ENCODE assay signal across 14 mouse cellular contexts in the genomic region with DNA sequence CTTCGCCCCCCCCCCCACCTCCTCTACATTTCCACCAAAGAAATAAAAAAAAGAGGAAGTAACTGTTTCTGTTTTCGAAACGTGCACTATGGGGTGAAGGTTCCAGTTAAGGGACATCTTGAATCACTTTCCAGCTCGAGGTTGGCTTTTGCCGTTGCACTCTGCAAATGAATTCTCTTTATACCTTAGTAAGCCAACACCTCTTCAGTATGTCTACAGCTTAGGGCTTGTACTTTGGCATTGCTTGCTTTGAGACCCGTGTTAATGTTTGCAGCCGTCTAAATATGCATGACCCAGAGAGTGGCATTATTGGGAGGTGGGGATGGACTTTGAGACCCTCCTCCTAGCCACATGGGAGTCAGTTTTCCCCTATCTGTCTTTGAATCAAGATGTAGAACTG. TPM values are rescaled to one million over a fixed set of nuclear protein-coding genes. Genes with fewer than 3 reads are reported as not detected.
DNase-seq lines count a peak whose midpoint lies in the region; ATAC-seq and TF ChIP-seq lines count a peak whose summit lies in the region.
"Had no signal": no experiment of that assay in that cellular context is flagged by ENCODE, and none has a peak within 500 bp of the region (broad histone marks: within the 10 kb centered on the region; RNA-seq: fewer than 3 reads in every experiment).

No protein-coding gene starts in this region.

- no peak for TF ChIP-seq POLR2A in spleen, adult 2 months (IDR thresholded peaks at IDR 0.05; ENCODE audit: low read depth, low read length)

- peaks cover 28% of the 10 kb centered on the region; the same call in 1 of the 2 replicates for H3K4me1 ChIP-seq in spleen, adult 2 months (ENCODE audit: control insufficient read depth, insufficient read depth, insufficient read length)
- H3K4me1 ChIP-seq in liver, embryonic 12.5 days: peaks cover 60% of the 10 kb centered on the region
- peaks cover 20% of the 10 kb centered on the region for H3K4me1 ChIP-seq in hindbrain, embryonic 14.5 days (replicated peaks; ENCODE audit: control insufficient read depth, insufficient read depth, low read length)

- WGBS in spleen, adult 2 months: 11% methylated on average over 6 of the region's 7 CpGs
- WGBS in liver, embryonic 12.5 days (ENCODE audit: insufficient replicate concordance): 17% methylated on average over 6 of the region's 7 CpGs
- WGBS in hindbrain, embryonic 14.5 days: 86% methylated on average over 6 of the region's 7 CpGs

- H3K27me3 ChIP-seq in spleen, adult 2 months (ENCODE audit: control insufficient read depth, insufficient read depth, low read length): no peaks in the 10 kb centered on the region
- H3K27me3 ChIP-seq in liver, embryonic 12.5 days (replicated peaks): no peaks in the 10 kb centered on the region
- H3K27me3 ChIP-seq in hindbrain, embryonic 14.5 days (ENCODE audit: control insufficient read depth, insufficient read depth, low read length): no peaks in the 10 kb centered on the region
- H3K27me3 ChIP-seq: embryonic facial prominence, embryonic 12.5 days had no signal

- no peak for ATAC-seq in CD4-positive, CD25-positive, alpha-beta regulatory T cell, adult 4 months
- no peak for ATAC-seq in liver, embryonic 12.5 days
- ATAC-seq in hindbrain, embryonic 14.5 days (ENCODE audit: low FRiP score): no peak

- H3K9ac ChIP-seq in liver, embryonic 12.5 days: no peak overlapping the region
- no peak overlapping the region for H3K9ac ChIP-seq in hindbrain, embryonic 14.5 days
- H3K9ac ChIP-seq: embryonic facial prominence, embryonic 12.5 days had no signal

- peak overlapping the region; percentile 97 for H3K4me2 ChIP-seq in liver, embryonic 12.5 days
- no peak overlapping the region for H3K4me2 ChIP-seq in hindbrain, embryonic 14.5 days (replicated peaks)
- H3K4me2 ChIP-seq: embryonic facial prominence, embryonic 12.5 days had no signal

- no peak for TF ChIP-seq CTCF in spleen, adult 2 months (IDR thresholded peaks at IDR 0.05; ENCODE audit: extremely low read depth, insufficient read depth, insufficient read length, insufficient replicate concordance)

- H3K36me3 ChIP-seq in spleen, adult 2 months (ENCODE audit: control insufficient read depth, insufficient read depth, low read length): peaks cover 6% of the 10 kb centered on the region
- H3K36me3 ChIP-seq in liver, embryonic 12.5 days: peaks cover 12% of the 10 kb centered on the region
- peaks cover 22% of the 10 kb centered on the region for H3K36me3 ChIP-seq in hindbrain, embryonic 14.5 days (replicated peaks; ENCODE audit: control insufficient read depth, insufficient read depth)

- H3K27ac ChIP-seq in spleen, adult 2 months (ENCODE audit: insufficient read depth, low read length): peak overlapping the region; percentile 72
- peak overlapping the region; percentile 33 for H3K27ac ChIP-seq in liver, embryonic 12.5 days
- no peak overlapping the region for H3K27ac ChIP-seq in hindbrain, embryonic 14.5 days
- H3K27ac ChIP-seq: embryonic facial prominence, embryonic 12.5 days; forebrain, embryonic 10.5 days; heart, embryonic 10.5 days; stomach, postnatal 0 days had no signal

- peak overlapping the region; percentile 9; the same call in 1 of the 2 replicates for H3K4me3 ChIP-seq in spleen, adult 2 months (ENCODE audit: extremely low read depth, insufficient read depth, insufficient read length)
- H3K4me3 ChIP-seq in liver, embryonic 12.5 days: no peak overlapping the region
- no peak overlapping the region for H3K4me3 ChIP-seq in hindbrain, embryonic 14.5 days (replicated peaks; ENCODE audit: low read length)
- H3K4me3 ChIP-seq: embryonic facial prominence, embryonic 12.5 days; forebrain, embryonic 10.5 days; heart, embryonic 10.5 days had no signal

- DNase-seq in CD4-positive, CD25-positive, alpha-beta regulatory T cell, adult 2 months (ENCODE audit: low read depth, low spot score): peak; percentile 41
- DNase-seq in spleen, adult 2 months (ENCODE audit: low read depth in 1 of 2, low spot score in 2 of 2): peak in 1 of 2 experiments; percentile 40
- no peak for DNase-seq in spleen, adult 12 weeks (ENCODE audit: low spot score)
- DNase-seq in yolk sac, embryonic 10.5 days (ENCODE audit: low spot score): peak; percentile 78
- no peak for DNase-seq in right cerebral cortex, postnatal 36 days (ENCODE audit: low spot score in 2 of 2)
- no peak for DNase-seq in hindbrain, embryonic 14.5 days (ENCODE audit: low spot score)
- DNase-seq: cerebellum, postnatal 10 days; lung, adult 2 months had no signal

- H3K9me3 ChIP-seq in liver, embryonic 12.5 days (replicated peaks): no peaks in the 10 kb centered on the region
- no peaks in the 10 kb centered on the region for H3K9me3 ChIP-seq in hindbrain, embryonic 14.5 days (ENCODE audit: control insufficient read depth, low read length)
- H3K9me3 ChIP-seq: embryonic facial prominence, embryonic 12.5 days; forebrain, embryonic 10.5 days; heart, embryonic 10.5 days had no signal

RNA-seq across cellular contexts. Expression of a gene that starts 2.6 kb away (rescaled TPM):
- 10 to 100 TPM; 13.6 to 27.9 TPM for polyA plus RNA-seq in CD4-positive, CD25-positive, alpha-beta regulatory T cell, adult 4 months (2017; shearing (Covaris generic))
- polyA plus RNA-seq in spleen, adult 2 months (2012; rRNA removed): 6.0 and 6.1 TPM in 2 replicates
- polyA plus RNA-seq in liver, embryonic 12.5 days (2016; fragmentation: Nextera tagmentation; extraction: Ambion mirVana): 0.57 and 0.71 TPM in 2 replicates
- 1.3 and 1.9 TPM in 2 replicates for polyA plus RNA-seq in hindbrain, embryonic 14.5 days (2014; fragmentation: Nextera tagmentation; extraction: Ambion mirVana)

RNA-seq across cellular contexts. Expression of a gene that starts 42.2 kb away (rescaled TPM):
- polyA plus RNA-seq in CD4-positive, CD25-positive, alpha-beta regulatory T cell, adult 4 months (2017; shearing (Covaris generic)): 10 to 100 TPM; 24.5 to 30.9 TPM
- 1.7 TPM in 2 replicates for polyA plus RNA-seq in spleen, adult 2 months (2012; rRNA removed)
- 5.7 and 6.0 TPM in 2 replicates for polyA plus RNA-seq in liver, embryonic 12.5 days (2016; fragmentation: Nextera tagmentation; extraction: Ambion mirVana)
- polyA plus RNA-seq in hindbrain, embryonic 14.5 days (2014; fragmentation: Nextera tagmentation; extraction: Ambion mirVana): 12.7 and 15.6 TPM in 2 replicates

RNA-seq across cellular contexts. Expression of a gene that starts 53.8 kb away (rescaled TPM):
- polyA plus RNA-seq in CD4-positive, CD25-positive, alpha-beta regulatory T cell, adult 4 months (2017; shearing (Covaris generic)): 10 to 100 TPM; 33.2 to 39.6 TPM
- polyA plus RNA-seq in spleen, adult 2 months (2012; rRNA removed): 16.6 and 21.5 TPM in 2 replicates
- polyA plus RNA-seq in liver, embryonic 12.5 days (2016; fragmentation: Nextera tagmentation; extraction: Ambion mirVana): 2.4 and 2.6 TPM in 2 replicates
- polyA plus RNA-seq in hindbrain, embryonic 14.5 days (2014; fragmentation: Nextera tagmentation; extraction: Ambion mirVana): 2.0 TPM in 2 replicates

Comparison
In these comparisons a context has a peak if more than half of its experiments do, and no peak if none do; other contexts are left out.
1. DNase-seq: peak in CD4-positive, CD25-positive, alpha-beta regulatory T cell, adult 2 months (single experiment) and yolk sac, embryonic 10.5 days (single experiment); none in spleen, adult 12 weeks (single experiment), right cerebral cortex, postnatal 36 days (0 of 2) and hindbrain, embryonic 14.5 days (single experiment).